Mouse (Mus musculus) midbrain, embryonic 16.5 days (tissue): ENCODE measurements at regions not wholly inside any gene's neighbourhood (a gene's known extent, or its start where the extent isn't known, plus 50 kb on each side); places are given as distances from the start of the nearest gene placed in this dataset.
"Not testable (repeated sequence)": the region's sequence is repeated elsewhere in the genome, so short reads cannot be mapped to it uniquely, and the experiment has no call there.

Source experiments
- ATAC-seq: fragments of 200-750 bp; cut with Nextera tagmentation; 2 replicates; pipeline ENCODE4 v1.8.0; 2017; ENCODE audit warnings: moderate TSS enrichment
- H3K27ac ChIP-seq: fragments of 300-500 bp; sonication (generic); 2 replicates; pipeline ENCODE4 v1.5.1; 2014; ENCODE audit warnings: mild to moderate bottlenecking, low read length, mixed read lengths
- H3K27me3 ChIP-seq: fragments of 300-500 bp; sonication (generic); 2 replicates; pipeline ENCODE4 v1.6.1; 2014; ENCODE audit warnings: low read depth, low read length, mixed read lengths; ENCODE audit not compliant: control insufficient read depth, insufficient read depth
- H3K36me3 ChIP-seq: fragments of 300-500 bp; sonication (generic); 2 replicates; pipeline ENCODE4 v1.6.1; 2014; ENCODE audit warnings: mild to moderate bottlenecking, low read length, moderate library complexity, mixed read lengths; ENCODE audit not compliant: control insufficient read depth, insufficient read depth
- H3K4me1 ChIP-seq: fragments of 300-500 bp; sonication (generic); 2 replicates; pipeline ENCODE4 v1.6.1; 2014; ENCODE audit warnings: mild to moderate bottlenecking, low read length, mixed read lengths; ENCODE audit not compliant: control insufficient read depth, insufficient read depth
- H3K4me2 ChIP-seq: fragments of 300-500 bp; sonication (generic); 2 replicates; pipeline ENCODE4 v1.6.1; 2014; ENCODE audit warnings: mild to moderate bottlenecking, low read length, mixed read lengths
- H3K4me3 ChIP-seq: fragments of 300-500 bp; sonication (generic); 2 replicates; pipeline ENCODE4 v1.5.1; 2014; ENCODE audit warnings: low read depth, mild to moderate bottlenecking, low read length, moderate library complexity, mixed read lengths
- H3K9ac ChIP-seq: fragments of 300-500 bp; sonication (generic); 2 replicates; pipeline ENCODE4 v1.6.1; 2014; ENCODE audit warnings: low read depth, low read length, mixed read lengths
- H3K9me3 ChIP-seq: fragments of 300-500 bp; sonication (generic); replicated peaks from 2 replicates; pipeline ENCODE4 v1.6.1; 2014; ENCODE audit warnings: mild to moderate bottlenecking, low read length, mixed read lengths; ENCODE audit not compliant: control insufficient read depth, poor library complexity, severe bottlenecking
- WGBS: fragments of 180-500 bp; shearing (Covaris S2); extraction: QIAGEN DNeasy Blood & Tissue Kit; methylation state at CpG from one replicate; pipeline ENCODE4 v1.1.7; 2014; 5-methylcytosine and 5-hydroxymethylcytosine counted together

GRCm38 (mm10) chr12:46215328-46215727 is 603.4 kb downstream of the Nova1 start:
- H3K4me3 ChIP-seq, H3K9ac ChIP-seq, H3K27ac ChIP-seq, H3K9me3 ChIP-seq, H3K4me1 ChIP-seq, ATAC-seq, H3K36me3 ChIP-seq, H3K4me2 ChIP-seq, H3K27me3 ChIP-seq: not testable (repeated sequence)
- WGBS, result 46% methylated on average over 1 of the region's 1 CpGs

- Histone ChIP-seq H3K9me3 (no peaks in the 10 kb centered on the region), H3K27me3 (no peaks in the 10 kb centered on the region), H3K36me3 (no peaks in the 10 kb centered on the region), H3K4me1 (no peaks in the 10 kb centered on the region), H3K9ac (no peak overlapping the region), H3K27ac (no peak overlapping the region), H3K4me2 (no peak overlapping the region), H3K4me3 (no peak overlapping the region)
- no peak for ATAC-seq
Observed at GRCm38 (mm10) chr12:46199076-46199475, 619.7 kb downstream of the Nova1 start.

GRCm38 (mm10) chr12:46197482-46198101 is 621.1 kb downstream of the Nova1 start:
- Histone ChIP-seq H3K4me1 (no peaks in the 10 kb centered on the region), H3K27ac (no peak overlapping the region), H3K9me3 (no peaks in the 10 kb centered on the region), H3K9ac (no peak overlapping the region), H3K36me3 (no peaks in the 10 kb centered on the region), H3K27me3 (no peaks in the 10 kb centered on the region), H3K4me3 (no peak overlapping the region), H3K4me2 (no peak overlapping the region)
- ATAC-seq, result no peak
- 39% methylated on average over 2 of the region's 2 CpGs for WGBS

GRCm38 (mm10) chr12:46194173-46194572 is 624.6 kb downstream of the Nova1 start:
- Histone ChIP-seq H3K27ac (no peak overlapping the region), H3K36me3 (no peaks in the 10 kb centered on the region), H3K27me3 (no peaks in the 10 kb centered on the region), H3K4me3 (no peak overlapping the region), H3K4me2 (no peak overlapping the region), H3K9ac (no peak overlapping the region), H3K9me3 (no peaks in the 10 kb centered on the region), H3K4me1 (no peaks in the 10 kb centered on the region)
- WGBS, result 100% methylated on average over 1 of the region's 1 CpGs
- no peak for ATAC-seq
